Mouse (Mus musculus) kidney, adult 11 months (tissue): ENCODE data around the gene Mpv17l.
A peak's percentile ranks its signal among the peaks of the same experiment; 100 is the strongest.
"Not testable (repeated sequence)": the region's sequence is repeated elsewhere in the genome, so short reads cannot be mapped to it uniquely, and the experiment has no call there.

Experiments
- DNase-seq: peaks from one replicate; pipeline ENCODE4 v3.0.0; 2022

The Mpv17l gene

GRCm38 (mm10) chr16:13902888-13903483 lies at the start of gene Mpv17l, which contains the start of gene Pdxdc1:
TSS of gene Mpv17l (plus strand) at chr16:13903161.
TSS of gene Pdxdc1 (minus strand) at chr16:13903131.
- peak; percentile 97 for DNase-seq

GRCm38 (mm10) chr16:13853886-13854285 lies 49.1 kb upstream of the Mpv17l start:
- DNase-seq = no peak

- DNase-seq = no peak
Observed at GRCm38 (mm10) chr16:13866076-13866475, 36.9 kb upstream of the Mpv17l start.

- no peak for DNase-seq
Observed at GRCm38 (mm10) chr16:13866616-13867015, 36.3 kb upstream of the Mpv17l start.

- not testable (repeated sequence) for DNase-seq
Observed at GRCm38 (mm10) chr16:13867406-13867805, 35.6 kb upstream of the Mpv17l start.

- DNase-seq = no peak
Observed at GRCm38 (mm10) chr16:13867910-13868514, 34.9 kb upstream of the Mpv17l start.

GRCm38 (mm10) chr16:13875483-13875882 lies 27.5 kb upstream of the Mpv17l start:
- no peak for DNase-seq

- DNase-seq = no peak
Observed at GRCm38 (mm10) chr16:13883094-13883774, 19.7 kb upstream of the Mpv17l start.

- DNase-seq = no peak
Observed at GRCm38 (mm10) chr16:13890449-13890848, 12.5 kb upstream of the Mpv17l start.

GRCm38 (mm10) chr16:13892850-13893249 lies 10.1 kb upstream of the Mpv17l start:
- DNase-seq = no peak

- DNase-seq = no peak
Observed at GRCm38 (mm10) chr16:13894097-13894496, 8.9 kb upstream of the Mpv17l start.

GRCm38 (mm10) chr16:13895740-13896139 lies 7.2 kb upstream of the Mpv17l start:
- no peak for DNase-seq

- no peak for DNase-seq
Observed at GRCm38 (mm10) chr16:13896357-13896756, 6.6 kb upstream of the Mpv17l start.

GRCm38 (mm10) chr16:13898981-13899380 lies 4.0 kb upstream of the Mpv17l start:
- DNase-seq = no peak

GRCm38 (mm10) chr16:13902397-13902831 lies 547 bp upstream of the Mpv17l start:
- DNase-seq = no peak

- DNase-seq = no peak
Observed at GRCm38 (mm10) chr16:13903488-13903887, 527 bp downstream of the Mpv17l start.

GRCm38 (mm10) chr16:13907297-13907696 lies 4.3 kb downstream of the Mpv17l start:
- DNase-seq = no peak

GRCm38 (mm10) chr16:13920093-13920492 lies 17.1 kb downstream of the Mpv17l start:
- DNase-seq = no peak

- DNase-seq = peak; percentile 34
Observed at GRCm38 (mm10) chr16:13921063-13921462, 18.1 kb downstream of the Mpv17l start.

- DNase-seq = no peak
Observed at GRCm38 (mm10) chr16:13921781-13922180, 18.8 kb downstream of the Mpv17l start.

- DNase-seq = peak; percentile 35
Observed at GRCm38 (mm10) chr16:13922499-13922898, 19.5 kb downstream of the Mpv17l start.

- DNase-seq = peak; percentile 65
Observed at GRCm38 (mm10) chr16:13922966-13923365, 20.0 kb downstream of the Mpv17l start.

GRCm38 (mm10) chr16:13927456-13928075 lies 24.6 kb downstream of the Mpv17l start:
- DNase-seq = peak; percentile 58
